Mouse (Mus musculus): ENCODE measurements at regions not wholly inside any gene's neighbourhood (a gene's known extent, or its start where the extent isn't known, plus 50 kb on each side); places are given as distances from the start of the nearest gene placed in this dataset.

DNA sequence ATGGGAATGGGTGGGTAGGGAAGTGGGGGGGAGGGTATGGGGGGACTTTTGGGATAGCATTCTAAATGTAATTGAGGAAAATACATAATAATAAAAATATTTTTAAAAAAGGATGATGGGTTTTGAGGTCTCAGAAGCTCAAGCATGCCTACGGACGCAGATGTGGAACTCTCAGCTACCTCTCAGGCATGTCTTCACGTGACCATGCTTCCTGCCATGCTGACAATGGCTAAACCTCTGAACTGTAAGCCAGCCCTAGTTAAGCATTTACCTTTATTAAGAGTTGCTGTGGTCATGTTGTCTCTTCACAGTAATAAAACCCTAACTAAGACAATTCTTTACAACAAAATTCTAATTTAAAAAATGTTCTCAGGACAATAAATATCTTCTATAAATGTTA lies 80.0 kb downstream of the Tex36 start:
- ATAC-seq (ENCODE audit: low FRiP score), result no peak
- Histone ChIP-seq H3K4me1 (replicated peaks; ENCODE audit: control insufficient read depth, insufficient read depth, low read length) (no peaks in the 10 kb centered on the region), H3K27me3 (ENCODE audit: control insufficient read depth, insufficient read depth, low read length) (no peaks in the 10 kb centered on the region), H3K4me3 (replicated peaks; ENCODE audit: low read length) (no peak overlapping the region), H3K9ac (no peak overlapping the region), H3K36me3 (replicated peaks; ENCODE audit: control insufficient read depth, insufficient read depth) (no peaks in the 10 kb centered on the region), H3K4me2 (replicated peaks) (no peak overlapping the region), H3K9me3 (ENCODE audit: control insufficient read depth, low read length) (no peaks in the 10 kb centered on the region), H3K27ac (no peak overlapping the region)
- DNase-seq (ENCODE audit: low spot score), result no peak
- WGBS, result 89% methylated on average over 3 of the region's 3 CpGs

DNA sequence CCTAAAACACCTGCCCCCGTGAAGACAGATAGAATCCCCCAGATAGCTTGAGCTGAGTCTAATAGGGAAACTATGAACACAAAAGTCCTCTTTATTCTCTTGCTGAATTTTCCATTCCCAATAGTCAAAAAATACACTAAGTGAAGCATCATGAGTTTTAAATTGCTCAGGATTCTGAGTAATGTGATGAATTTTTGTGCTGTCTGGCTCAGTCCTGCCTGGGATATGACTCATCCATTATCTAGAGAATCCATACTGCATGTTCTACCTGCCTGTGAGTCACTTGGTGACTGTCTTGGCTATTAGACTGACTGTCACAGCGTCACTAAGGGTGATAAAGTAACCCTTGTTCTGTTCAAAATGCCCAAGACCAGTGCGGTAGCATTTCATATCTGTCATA lies 83.0 kb downstream of the Tex36 start:
- WGBS, result 83% methylated on average over 3 of the region's 3 CpGs
- no peak for DNase-seq (ENCODE audit: low spot score)
- H3K9me3 ChIP-seq (ENCODE audit: control insufficient read depth, low read length), result no peaks in the 10 kb centered on the region
- H3K4me3 ChIP-seq (replicated peaks; ENCODE audit: low read length), result no peak overlapping the region
- no peaks in the 10 kb centered on the region for H3K36me3 ChIP-seq (replicated peaks; ENCODE audit: control insufficient read depth, insufficient read depth)
- no peak overlapping the region for H3K9ac ChIP-seq
- no peak overlapping the region for H3K27ac ChIP-seq
- no peaks in the 10 kb centered on the region for H3K27me3 ChIP-seq (ENCODE audit: control insufficient read depth, insufficient read depth, low read length)
- ATAC-seq (ENCODE audit: low FRiP score), result no peak
- H3K4me1 ChIP-seq (replicated peaks; ENCODE audit: control insufficient read depth, insufficient read depth, low read length), result no peaks in the 10 kb centered on the region
- no peak overlapping the region for H3K4me2 ChIP-seq (replicated peaks)

DNA sequence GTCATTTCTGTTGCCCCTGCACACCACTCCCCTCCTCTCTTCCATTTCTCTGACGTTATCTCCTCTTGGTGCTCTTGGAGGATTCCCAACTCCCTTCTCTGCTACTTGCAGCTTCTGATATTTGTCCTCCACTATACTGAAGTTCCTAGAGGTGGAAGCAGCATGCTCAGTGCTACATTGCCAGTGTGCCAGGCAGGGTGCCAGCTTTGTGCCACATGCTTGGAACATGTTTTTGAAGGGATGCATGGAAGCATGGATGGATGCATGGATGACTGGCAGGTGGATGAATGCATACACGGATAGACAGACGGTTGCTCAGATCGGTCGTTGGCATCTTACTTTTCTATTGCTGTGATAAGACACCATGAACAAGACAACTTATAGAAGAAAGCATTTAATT lies 84.4 kb downstream of the Tex36 start:
- WGBS, result 89% methylated on average over 5 of the region's 5 CpGs
- no peak overlapping the region for H3K4me3 ChIP-seq (replicated peaks; ENCODE audit: low read length)
- ATAC-seq (ENCODE audit: low FRiP score), result no peak
- no peak overlapping the region for H3K9ac ChIP-seq
- no peak overlapping the region for H3K4me2 ChIP-seq (replicated peaks)
- H3K27ac ChIP-seq, result no peak overlapping the region
- no peaks in the 10 kb centered on the region for H3K9me3 ChIP-seq (ENCODE audit: control insufficient read depth, low read length)
- no peaks in the 10 kb centered on the region for H3K27me3 ChIP-seq (ENCODE audit: control insufficient read depth, insufficient read depth, low read length)
- no peaks in the 10 kb centered on the region for H3K4me1 ChIP-seq (replicated peaks; ENCODE audit: control insufficient read depth, insufficient read depth, low read length)
- no peak for DNase-seq (ENCODE audit: low spot score)
- H3K36me3 ChIP-seq (replicated peaks; ENCODE audit: control insufficient read depth, insufficient read depth), result no peaks in the 10 kb centered on the region

DNA sequence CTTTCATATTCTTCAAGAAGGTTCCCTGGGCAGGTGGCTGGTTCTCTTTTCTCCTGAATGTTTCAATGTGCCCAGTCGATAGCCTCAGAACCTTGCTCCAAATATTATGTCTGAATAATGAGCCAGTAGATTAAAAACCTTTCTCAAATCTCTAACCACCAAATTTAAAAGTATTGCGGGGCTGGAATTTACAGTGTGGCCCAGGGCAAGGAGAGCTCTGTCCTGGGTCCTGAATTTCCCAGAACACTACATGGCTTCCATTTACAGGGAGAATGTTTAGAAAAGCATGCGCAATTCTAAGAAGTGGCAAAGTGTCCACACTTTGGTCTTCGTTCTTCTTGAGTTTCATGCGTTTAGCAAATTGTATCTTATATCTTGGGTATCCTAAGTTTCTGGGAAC lies 91.0 kb downstream of the Tex36 start:
- Histone ChIP-seq H3K4me1 (replicated peaks; ENCODE audit: control insufficient read depth, insufficient read depth, low read length) (no peaks in the 10 kb centered on the region), H3K27ac (no peak overlapping the region), H3K4me2 (replicated peaks) (no peak overlapping the region), H3K4me3 (replicated peaks; ENCODE audit: low read length) (no peak overlapping the region), H3K27me3 (ENCODE audit: control insufficient read depth, insufficient read depth, low read length) (no peaks in the 10 kb centered on the region), H3K9me3 (ENCODE audit: control insufficient read depth, low read length) (no peaks in the 10 kb centered on the region), H3K9ac (no peak overlapping the region), H3K36me3 (replicated peaks; ENCODE audit: control insufficient read depth, insufficient read depth) (no peaks in the 10 kb centered on the region)
- WGBS, result 70% methylated on average over 5 of the region's 5 CpGs
- DNase-seq (ENCODE audit: low spot score) (no peak), ATAC-seq (ENCODE audit: low FRiP score) (no peak)

DNA sequence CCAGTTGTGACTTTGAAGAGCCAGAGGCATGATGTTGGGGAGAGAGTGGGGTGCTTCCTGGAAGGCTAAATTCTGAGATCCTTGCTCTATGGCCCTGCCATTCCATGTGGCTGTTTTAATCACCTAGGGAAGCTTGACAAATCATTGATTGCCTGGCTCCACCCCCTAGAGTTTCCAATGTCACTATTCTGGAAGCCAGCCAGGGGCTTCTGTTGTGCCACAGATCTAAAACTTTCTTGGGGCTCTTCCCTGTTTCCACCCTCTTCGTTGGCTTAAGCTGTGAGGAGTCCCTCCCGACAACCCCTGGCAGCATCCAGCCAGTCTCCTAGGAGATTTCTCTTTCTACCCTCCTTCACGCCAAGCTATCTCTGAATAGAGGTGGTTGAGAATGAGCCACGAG lies 92.5 kb downstream of the Tex36 start:
- H3K4me3 ChIP-seq (replicated peaks; ENCODE audit: low read length), result no peak overlapping the region
- DNase-seq (ENCODE audit: low spot score) (no peak), ATAC-seq (ENCODE audit: low FRiP score) (no peak)
- H3K9ac ChIP-seq, result no peak overlapping the region
- no peaks in the 10 kb centered on the region for H3K4me1 ChIP-seq (replicated peaks; ENCODE audit: control insufficient read depth, insufficient read depth, low read length)
- no peak overlapping the region for H3K27ac ChIP-seq
- WGBS, result 17% methylated on average over 4 of the region's 4 CpGs
- no peak overlapping the region for H3K4me2 ChIP-seq (replicated peaks)
- H3K9me3 ChIP-seq (ENCODE audit: control insufficient read depth, low read length), result no peaks in the 10 kb centered on the region
- H3K36me3 ChIP-seq (replicated peaks; ENCODE audit: control insufficient read depth, insufficient read depth), result no peaks in the 10 kb centered on the region
- H3K27me3 ChIP-seq (ENCODE audit: control insufficient read depth, insufficient read depth, low read length), result no peaks in the 10 kb centered on the region

DNA sequence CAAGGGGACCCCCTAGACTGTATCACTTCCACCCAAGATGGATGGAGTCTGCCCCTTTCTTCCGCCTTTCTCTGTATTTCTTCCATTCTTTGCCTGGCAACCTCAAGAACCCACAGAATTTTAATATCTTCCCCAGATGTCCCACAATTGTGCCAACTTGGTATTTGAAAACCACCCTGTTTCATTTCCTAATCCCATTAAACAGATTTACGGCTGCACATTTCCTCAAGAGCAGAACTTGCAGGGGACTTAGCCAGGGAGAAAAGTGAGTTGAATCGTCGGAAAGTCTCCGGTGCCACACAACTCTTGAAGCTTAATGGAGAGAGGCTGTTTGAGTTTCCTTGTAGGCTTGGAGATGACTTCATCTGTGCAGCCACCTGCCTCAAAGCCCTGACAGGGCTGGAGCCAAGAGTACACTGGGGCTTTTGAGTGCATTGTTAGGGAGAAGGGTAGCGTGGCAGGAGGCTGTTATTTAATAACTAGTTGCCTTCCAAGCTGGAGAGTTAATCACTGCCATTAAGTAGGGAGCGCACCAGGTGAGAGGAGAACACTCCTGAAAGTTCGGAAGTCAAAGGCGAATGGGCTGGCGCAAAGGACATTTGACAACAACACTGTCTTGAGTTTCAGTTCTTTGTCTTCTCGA lies 93.5 kb downstream of the Tex36 start:
- Histone ChIP-seq H3K27ac (no peak overlapping the region), H3K27me3 (ENCODE audit: control insufficient read depth, insufficient read depth, low read length) (no peaks in the 10 kb centered on the region), H3K9me3 (ENCODE audit: control insufficient read depth, low read length) (no peaks in the 10 kb centered on the region), H3K9ac (no peak overlapping the region), H3K4me1 (replicated peaks; ENCODE audit: control insufficient read depth, insufficient read depth, low read length) (no peaks in the 10 kb centered on the region; the same call in 1 of the 2 replicates), H3K4me2 (replicated peaks) (no peak overlapping the region), H3K4me3 (replicated peaks; ENCODE audit: low read length) (no peak overlapping the region), H3K36me3 (replicated peaks; ENCODE audit: control insufficient read depth, insufficient read depth) (no peaks in the 10 kb centered on the region)
- DNase-seq (ENCODE audit: low spot score) (no peak), ATAC-seq (ENCODE audit: low FRiP score) (no peak)
- 72% methylated on average over 11 of the region's 11 CpGs for WGBS

DNA sequence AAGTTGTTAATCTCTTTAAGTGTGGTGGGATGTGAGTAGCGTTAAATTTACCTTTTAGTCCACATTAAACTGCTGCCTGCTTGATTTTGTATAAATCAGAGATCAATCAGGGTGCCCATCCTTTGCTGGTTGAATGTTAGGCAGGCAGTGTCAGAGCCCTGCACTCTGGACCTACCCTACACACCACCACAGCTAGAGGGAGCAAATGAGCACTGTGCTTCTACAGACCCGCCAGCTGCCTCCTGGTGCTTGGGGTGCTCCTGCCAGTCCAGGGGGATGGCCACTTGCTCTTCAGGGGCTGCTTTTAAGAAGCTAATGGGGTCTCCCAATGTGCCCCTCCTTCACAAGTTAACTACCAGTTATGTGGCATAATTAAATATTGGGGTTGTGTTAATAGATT lies 96.3 kb downstream of the Tex36 start:
- 94% methylated on average over 2 of the region's 2 CpGs for WGBS
- no peak overlapping the region for H3K4me2 ChIP-seq (replicated peaks)
- no peaks in the 10 kb centered on the region for H3K9me3 ChIP-seq (ENCODE audit: control insufficient read depth, low read length)
- H3K36me3 ChIP-seq (replicated peaks; ENCODE audit: control insufficient read depth, insufficient read depth), result no peaks in the 10 kb centered on the region
- H3K27ac ChIP-seq, result no peak overlapping the region
- no peak overlapping the region for H3K9ac ChIP-seq
- ATAC-seq (ENCODE audit: low FRiP score) (no peak), DNase-seq (ENCODE audit: low spot score) (no peak)
- H3K4me1 ChIP-seq (replicated peaks; ENCODE audit: control insufficient read depth, insufficient read depth, low read length), result no peaks in the 10 kb centered on the region; the same call in 1 of the 2 replicates
- no peaks in the 10 kb centered on the region for H3K27me3 ChIP-seq (ENCODE audit: control insufficient read depth, insufficient read depth, low read length)
- H3K4me3 ChIP-seq (replicated peaks; ENCODE audit: low read length), result no peak overlapping the region

DNA sequence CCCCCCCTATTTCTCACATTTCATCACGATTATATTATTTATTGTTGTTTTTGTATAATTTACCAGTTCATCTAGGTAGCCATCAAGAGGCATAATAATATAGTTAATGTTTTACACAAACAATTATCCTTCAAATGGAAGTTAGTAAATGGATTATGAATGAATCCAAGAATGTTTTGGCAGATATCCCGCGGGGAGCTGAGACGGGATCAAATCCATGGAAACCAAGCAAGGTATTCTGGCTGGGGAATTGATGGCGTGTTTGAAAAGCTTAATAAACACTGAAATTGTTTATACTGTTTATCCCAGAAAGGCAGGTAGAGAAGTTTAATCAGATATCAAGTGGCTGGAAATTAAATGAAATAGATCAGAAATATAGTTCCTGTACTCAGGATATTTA lies 98.0 kb downstream of the Tex36 start:
- no peaks in the 10 kb centered on the region; the same call in 1 of the 2 replicates for H3K4me1 ChIP-seq (replicated peaks; ENCODE audit: control insufficient read depth, insufficient read depth, low read length)
- H3K27me3 ChIP-seq (ENCODE audit: control insufficient read depth, insufficient read depth, low read length), result no peaks in the 10 kb centered on the region
- 53% methylated on average over 5 of the region's 5 CpGs for WGBS
- H3K4me2 ChIP-seq (replicated peaks), result no peak overlapping the region
- DNase-seq (ENCODE audit: low spot score) (no peak), ATAC-seq (ENCODE audit: low FRiP score) (no peak)
- H3K9ac ChIP-seq, result no peak overlapping the region
- no peaks in the 10 kb centered on the region for H3K9me3 ChIP-seq (ENCODE audit: control insufficient read depth, low read length)
- no peak overlapping the region for H3K27ac ChIP-seq
- no peaks in the 10 kb centered on the region for H3K36me3 ChIP-seq (replicated peaks; ENCODE audit: control insufficient read depth, insufficient read depth)
- no peak overlapping the region for H3K4me3 ChIP-seq (replicated peaks; ENCODE audit: low read length)

DNA sequence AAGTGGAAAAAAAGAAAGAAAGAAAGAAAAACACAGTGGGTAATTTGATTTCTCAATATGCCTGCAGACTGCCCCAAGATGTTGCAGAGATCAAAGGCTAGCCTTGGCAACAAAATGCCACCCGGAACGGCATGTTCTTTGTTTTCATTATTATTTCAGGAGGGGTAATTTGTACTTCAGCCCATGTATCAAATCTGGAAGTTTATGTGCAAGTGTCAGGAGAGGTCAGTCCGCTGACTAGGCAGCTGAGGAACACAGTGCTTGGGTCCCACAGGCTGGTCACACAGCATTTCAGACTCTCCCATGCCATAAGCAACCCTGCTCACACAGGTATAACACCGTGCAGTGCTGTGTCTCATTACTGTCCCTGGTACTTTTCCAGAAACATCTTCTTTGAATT lies 99.2 kb downstream of the Tex36 start:
- ATAC-seq (ENCODE audit: low FRiP score) (no peak), DNase-seq (ENCODE audit: low spot score) (no peak)
- Histone ChIP-seq H3K36me3 (replicated peaks; ENCODE audit: control insufficient read depth, insufficient read depth) (no peaks in the 10 kb centered on the region), H3K27ac (no peak overlapping the region), H3K9ac (no peak overlapping the region), H3K4me2 (replicated peaks) (no peak overlapping the region), H3K4me3 (replicated peaks; ENCODE audit: low read length) (no peak overlapping the region), H3K27me3 (ENCODE audit: control insufficient read depth, insufficient read depth, low read length) (no peaks in the 10 kb centered on the region), H3K9me3 (ENCODE audit: control insufficient read depth, low read length) (no peaks in the 10 kb centered on the region), H3K4me1 (replicated peaks; ENCODE audit: control insufficient read depth, insufficient read depth, low read length) (no peaks in the 10 kb centered on the region; the same call in 1 of the 2 replicates)
- WGBS, result 66% methylated on average over 4 of the region's 4 CpGs

DNA sequence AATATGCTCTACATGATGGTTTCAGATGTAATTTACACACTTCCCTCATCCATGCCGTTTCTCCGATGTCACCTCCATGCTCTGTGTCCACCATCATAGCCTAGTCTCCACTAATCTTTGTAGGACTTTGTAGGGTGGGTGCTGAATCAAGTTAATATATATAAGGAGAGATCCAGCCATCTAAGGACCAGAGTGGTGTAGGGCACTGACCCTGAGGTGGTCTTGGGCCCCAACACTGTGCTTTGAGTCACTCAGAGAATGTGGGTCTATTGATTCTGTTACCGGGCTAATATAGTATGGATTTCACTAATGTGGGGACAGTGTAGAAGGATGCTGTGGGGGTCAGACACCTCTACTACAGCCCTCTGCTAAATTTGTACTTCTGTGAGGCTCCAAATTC lies 104.4 kb downstream of the Tex36 start:
- DNase-seq (ENCODE audit: low spot score) (no peak), ATAC-seq (ENCODE audit: low FRiP score) (no peak)
- Histone ChIP-seq H3K9ac (no peak overlapping the region), H3K4me1 (replicated peaks; ENCODE audit: control insufficient read depth, insufficient read depth, low read length) (peaks cover 11% of the 10 kb centered on the region; the same call in 1 of the 2 replicates), H3K4me3 (replicated peaks; ENCODE audit: low read length) (no peak overlapping the region), H3K36me3 (replicated peaks; ENCODE audit: control insufficient read depth, insufficient read depth) (no peaks in the 10 kb centered on the region), H3K27ac (no peak overlapping the region), H3K27me3 (ENCODE audit: control insufficient read depth, insufficient read depth, low read length) (no peaks in the 10 kb centered on the region), H3K4me2 (replicated peaks) (no peak overlapping the region), H3K9me3 (ENCODE audit: control insufficient read depth, low read length) (no peaks in the 10 kb centered on the region)
- WGBS, result 97% methylated on average over 3 of the region's 3 CpGs
